Mouse (Mus musculus): ENCODE data around the gene Zbtb45. TPM values are rescaled to one million over a fixed set of nuclear protein-coding genes. Genes with fewer than 3 reads are reported as not detected.

The Zbtb45 gene
- polyA plus RNA-seq, 1 experiment from 2014 or later = 17.4 TPM

GRCm38 (mm10) chr7:13042511-13042910, 32.7 kb upstream of the Zbtb45 start:
- Histone ChIP-seq H3K4me3 (replicated peaks; ENCODE audit: low read depth, low read length) (no peak overlapping the region), H3K9ac (ENCODE audit: low read depth, low read length) (no peak overlapping the region), H3K27ac (no peak overlapping the region), H3K36me3 (ENCODE audit: insufficient read depth, low read length) (no peaks in the 10 kb centered on the region), H3K27me3 (ENCODE audit: insufficient read depth, low read length) (peaks cover 9% of the 10 kb centered on the region), H3K4me1 (replicated peaks; ENCODE audit: insufficient read depth, low read length) (peaks cover 12% of the 10 kb centered on the region), H3K9me3 (replicated peaks; ENCODE audit: low read length) (no peaks in the 10 kb centered on the region), H3K4me2 (ENCODE audit: low read length) (no peak overlapping the region)
- no peak for TF ChIP-seq CTCF (IDR thresholded peaks at IDR 0.05; ENCODE audit: low read depth)
- DNase-seq (ENCODE audit: low spot score) (no peak), ATAC-seq (replicated peaks; ENCODE audit: low FRiP score, low read depth) (no peak)
- WGBS = 80% methylated on average over 6 of the region's 6 CpGs

GRCm38 (mm10) chr7:13041256-13041655, 31.4 kb upstream of the Zbtb45 start:
- no peaks in the 10 kb centered on the region for H3K9me3 ChIP-seq (replicated peaks; ENCODE audit: low read length)
- no peak overlapping the region for H3K9ac ChIP-seq (ENCODE audit: low read depth, low read length)
- WGBS = 71% methylated on average over 1 of the region's 1 CpGs

GRCm38 (mm10) chr7:13039181-13039580, 29.3 kb upstream of the Zbtb45 start:
- peaks cover 9% of the 10 kb centered on the region for H3K27me3 ChIP-seq (ENCODE audit: insufficient read depth, low read length)
- no peak for ATAC-seq (replicated peaks; ENCODE audit: low FRiP score, low read depth)
- H3K4me1 ChIP-seq (replicated peaks; ENCODE audit: insufficient read depth, low read length) = peaks cover 21% of the 10 kb centered on the region
- peaks cover 11% of the 10 kb centered on the region; the same call in 1 of the 2 replicates for H3K36me3 ChIP-seq (ENCODE audit: insufficient read depth, low read length)
- TF ChIP-seq CTCF (IDR thresholded peaks at IDR 0.05; ENCODE audit: low read depth) = no peak
- peak overlapping the region; percentile 80 for H3K4me2 ChIP-seq (ENCODE audit: low read length)
- peak overlapping the region; percentile 100 for H3K27ac ChIP-seq
- H3K9ac ChIP-seq (ENCODE audit: low read depth, low read length) = peak overlapping the region; percentile 98; the same call in 1 of the 2 replicates
- DNase-seq (ENCODE audit: low spot score) = no peak
- WGBS = 76% methylated on average over 1 of the region's 1 CpGs
- no peaks in the 10 kb centered on the region for H3K9me3 ChIP-seq (replicated peaks; ENCODE audit: low read length)
- H3K4me3 ChIP-seq (replicated peaks; ENCODE audit: low read depth, low read length) = peak overlapping the region; percentile 81; the same call in 1 of the 2 replicates

More at GRCm38 (mm10) chr7:13041256-13041655, 31.4 kb upstream of the Zbtb45 start:
- peaks cover 9% of the 10 kb centered on the region for H3K27me3 ChIP-seq (ENCODE audit: insufficient read depth, low read length)
- peaks cover 19% of the 10 kb centered on the region for H3K4me1 ChIP-seq (replicated peaks; ENCODE audit: insufficient read depth, low read length)
- H3K4me3 ChIP-seq (replicated peaks; ENCODE audit: low read depth, low read length) = no peak overlapping the region
- no peak for DNase-seq (ENCODE audit: low spot score)
- H3K27ac ChIP-seq = no peak overlapping the region
- ATAC-seq (replicated peaks; ENCODE audit: low FRiP score, low read depth) = no peak
- no peaks in the 10 kb centered on the region for H3K36me3 ChIP-seq (ENCODE audit: insufficient read depth, low read length)
- H3K4me2 ChIP-seq (ENCODE audit: low read length) = no peak overlapping the region
- TF ChIP-seq CTCF (IDR thresholded peaks at IDR 0.05; ENCODE audit: low read depth) = no peak

GRCm38 (mm10) chr7:13038621-13039169, 28.9 kb upstream of the Zbtb45 start:
- DNase-seq (ENCODE audit: low spot score) = peak; percentile 55
- 9% methylated on average over 15 of the region's 15 CpGs for whole genome bisulfite sequencing

GRCm38 (mm10) chr7:13037901-13038555, 28.2 kb upstream of the Zbtb45 start, which contains the start of gene Ube2m:
Ube2m (minus strand) TSS chr7:13038275.
- peak within 1 kb of the TSS; percentile 100 for H3K27ac ChIP-seq
- peak within 1 kb of the TSS; percentile 81 for H3K4me3 ChIP-seq (replicated peaks; ENCODE audit: low read depth, low read length)
- TF ChIP-seq CTCF (IDR thresholded peaks at IDR 0.05; ENCODE audit: low read depth) = no peak
- peaks cover 24% of the 10 kb centered on the region for H3K4me1 ChIP-seq (replicated peaks; ENCODE audit: insufficient read depth, low read length)
- peak within 1 kb of the TSS; percentile 98 for H3K9ac ChIP-seq (ENCODE audit: low read depth, low read length)
- no peaks in the 10 kb centered on the region for H3K9me3 ChIP-seq (replicated peaks; ENCODE audit: low read length)
- H3K36me3 ChIP-seq (ENCODE audit: insufficient read depth, low read length) = peaks cover 11% of the 10 kb centered on the region; the same call in 1 of the 2 replicates
- under 1% methylated on average over 56 of the region's 65 CpGs for WGBS
- peak within 1 kb of the TSS; percentile 80 for H3K4me2 ChIP-seq (ENCODE audit: low read length)
- H3K27me3 ChIP-seq (ENCODE audit: insufficient read depth, low read length) = peaks cover 6% of the 10 kb centered on the region
- peak; percentile 99 for DNase-seq (ENCODE audit: low spot score)
- ATAC-seq (replicated peaks; ENCODE audit: low FRiP score, low read depth) = peak; percentile 93

More at GRCm38 (mm10) chr7:13038621-13039169, 28.9 kb upstream of the Zbtb45 start:
- Histone ChIP-seq H3K36me3 (ENCODE audit: insufficient read depth, low read length) (peaks cover 11% of the 10 kb centered on the region; the same call in 1 of the 2 replicates), H3K27me3 (ENCODE audit: insufficient read depth, low read length) (peaks cover 9% of the 10 kb centered on the region), H3K4me2 (ENCODE audit: low read length) (peak overlapping the region; percentile 80), H3K4me1 (replicated peaks; ENCODE audit: insufficient read depth, low read length) (peaks cover 21% of the 10 kb centered on the region), H3K27ac (peak overlapping the region; percentile 100), H3K4me3 (replicated peaks; ENCODE audit: low read depth, low read length) (peak overlapping the region; percentile 81), H3K9ac (ENCODE audit: low read depth, low read length) (peak overlapping the region; percentile 98), H3K9me3 (replicated peaks; ENCODE audit: low read length) (no peaks in the 10 kb centered on the region)
- TF ChIP-seq CTCF (IDR thresholded peaks at IDR 0.05; ENCODE audit: low read depth) = no peak
- ATAC-seq (replicated peaks; ENCODE audit: low FRiP score, low read depth) = no peak

GRCm38 (mm10) chr7:13037366-13037765, 27.5 kb upstream of the Zbtb45 start:
- no peaks in the 10 kb centered on the region for H3K27me3 ChIP-seq (ENCODE audit: insufficient read depth, low read length)
- peak; percentile 2; the same call in 1 of the 2 replicates for ATAC-seq (replicated peaks; ENCODE audit: low FRiP score, low read depth)
- peaks cover 13% of the 10 kb centered on the region; the same call in 1 of the 2 replicates for H3K36me3 ChIP-seq (ENCODE audit: insufficient read depth, low read length)
- peak overlapping the region; percentile 100 for H3K27ac ChIP-seq
- H3K9me3 ChIP-seq (replicated peaks; ENCODE audit: low read length) = no peaks in the 10 kb centered on the region
- peaks cover 24% of the 10 kb centered on the region for H3K4me1 ChIP-seq (replicated peaks; ENCODE audit: insufficient read depth, low read length)
- peak overlapping the region; percentile 81 for H3K4me3 ChIP-seq (replicated peaks; ENCODE audit: low read depth, low read length)
- H3K4me2 ChIP-seq (ENCODE audit: low read length) = peak overlapping the region; percentile 80
- no peak for TF ChIP-seq CTCF (IDR thresholded peaks at IDR 0.05; ENCODE audit: low read depth)
- WGBS = 0% methylated on average over 30 of the region's 33 CpGs
- peak overlapping the region; percentile 98 for H3K9ac ChIP-seq (ENCODE audit: low read depth, low read length)
- peak; percentile 72 for DNase-seq (ENCODE audit: low spot score)

Measured in kidney, postnatal 0 days (tissue).